Mouse (Mus musculus) heart, embryonic 11.5 days (tissue): ENCODE measurements at regions not wholly inside any gene's neighbourhood (a gene's known extent, or its start where the extent isn't known, plus 50 kb on each side); places are given as distances from the start of the nearest gene placed in this dataset.

Experiments
- ATAC-seq: fragments of 200-750 bp; cut with Nextera tagmentation; replicated peaks from 2 replicates; pipeline ENCODE4 v1.8.0; 2017; ENCODE audit warnings: moderate library complexity; ENCODE audit not compliant: insufficient number of reproducible peaks, low FRiP score, low TSS enrichment
- H3K27ac ChIP-seq: fragments of 300-500 bp; sonication (generic); 2 replicates; pipeline ENCODE4 v1.5.1; 2014; ENCODE audit warnings: mild to moderate bottlenecking, low read depth, low read length
- H3K27me3 ChIP-seq: fragments of 300-500 bp; sonication (generic); 2 replicates; pipeline ENCODE4 v1.6.1; 2014; ENCODE audit warnings: mild to moderate bottlenecking, low read length, mixed read lengths; ENCODE audit not compliant: control insufficient read depth, insufficient read depth
- H3K36me3 ChIP-seq: fragments of 300-500 bp; sonication (generic); 2 replicates; pipeline ENCODE4 v1.6.1; 2014; ENCODE audit warnings: mild to moderate bottlenecking, low read length, moderate library complexity, mixed read lengths; ENCODE audit not compliant: control insufficient read depth, insufficient read depth
- H3K4me1 ChIP-seq: fragments of 300-500 bp; sonication (generic); 2 replicates; pipeline ENCODE4 v1.6.1; 2014; ENCODE audit warnings: low read length; ENCODE audit not compliant: control insufficient read depth, insufficient read depth
- H3K4me2 ChIP-seq: fragments of 300-500 bp; sonication (generic); 2 replicates; pipeline ENCODE4 v1.6.1; 2014; ENCODE audit warnings: mild to moderate bottlenecking, moderate library complexity
- H3K4me3 ChIP-seq: fragments of 300-500 bp; sonication (generic); 2 replicates; pipeline ENCODE4 v1.5.1; 2014; ENCODE audit warnings: low read depth, low read length
- H3K9ac ChIP-seq: fragments of 300-500 bp; sonication (generic); 2 replicates; pipeline ENCODE4 v1.6.1; 2014; ENCODE audit warnings: mild to moderate bottlenecking, low read depth, low read length, moderate library complexity
- H3K9me3 ChIP-seq: fragments of 300-500 bp; sonication (generic); replicated peaks from 2 replicates; pipeline ENCODE4 v1.6.1; 2016; ENCODE audit warnings: low read length; ENCODE audit not compliant: control insufficient read depth
- WGBS: fragments of 180-500 bp; shearing (Covaris S2); extraction: QIAGEN DNeasy Blood & Tissue Kit; methylation state at CpG from one replicate; pipeline ENCODE4 v1.1.7; 2014; ENCODE audit not compliant: insufficient replicate concordance; 5-methylcytosine and 5-hydroxymethylcytosine counted together

DNA sequence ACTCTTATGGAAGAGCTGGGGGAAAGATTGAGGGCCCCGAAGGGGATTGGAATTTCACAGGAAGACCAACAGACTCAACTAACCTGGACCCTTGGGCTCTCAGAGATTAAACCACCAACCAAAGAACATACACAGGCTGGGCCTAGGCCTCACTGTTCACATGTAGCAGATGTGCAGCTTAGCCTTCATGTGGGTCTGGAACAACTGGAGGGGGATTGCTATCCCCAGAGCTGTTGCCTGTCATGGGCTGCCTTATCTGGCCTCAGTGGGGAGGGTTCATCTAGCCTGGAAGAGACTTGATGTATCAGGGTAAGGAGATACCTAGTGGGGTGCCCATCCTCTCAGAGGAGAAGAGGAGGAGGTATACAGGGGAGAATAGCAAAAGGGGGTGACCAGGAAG is 103.2 kb upstream of the Vangl1 start:
- Histone ChIP-seq H3K36me3 (no peaks in the 10 kb centered on the region), H3K4me1 (no peaks in the 10 kb centered on the region), H3K9ac (no peak overlapping the region), H3K4me2 (no peak overlapping the region), H3K27ac (no peak overlapping the region), H3K27me3 (no peaks in the 10 kb centered on the region), H3K4me3 (no peak overlapping the region), H3K9me3 (no peaks in the 10 kb centered on the region)
- 67% methylated on average over 1 of the region's 1 CpGs for WGBS
- ATAC-seq = no peak

- no peak overlapping the region for H3K9ac ChIP-seq
- H3K36me3 ChIP-seq = no peaks in the 10 kb centered on the region
- no peaks in the 10 kb centered on the region for H3K9me3 ChIP-seq
- H3K27ac ChIP-seq = no peak overlapping the region
- no peaks in the 10 kb centered on the region for H3K4me1 ChIP-seq
- no peak for ATAC-seq
- no peak overlapping the region for H3K4me3 ChIP-seq
- no peak overlapping the region for H3K4me2 ChIP-seq
- no peaks in the 10 kb centered on the region for H3K27me3 ChIP-seq
- 74% methylated on average over 3 of the region's 3 CpGs for WGBS
These were observed 87.9 kb upstream of the Vangl1 start for GRCm38 (mm10) chr3:102292385-102292784.

DNA sequence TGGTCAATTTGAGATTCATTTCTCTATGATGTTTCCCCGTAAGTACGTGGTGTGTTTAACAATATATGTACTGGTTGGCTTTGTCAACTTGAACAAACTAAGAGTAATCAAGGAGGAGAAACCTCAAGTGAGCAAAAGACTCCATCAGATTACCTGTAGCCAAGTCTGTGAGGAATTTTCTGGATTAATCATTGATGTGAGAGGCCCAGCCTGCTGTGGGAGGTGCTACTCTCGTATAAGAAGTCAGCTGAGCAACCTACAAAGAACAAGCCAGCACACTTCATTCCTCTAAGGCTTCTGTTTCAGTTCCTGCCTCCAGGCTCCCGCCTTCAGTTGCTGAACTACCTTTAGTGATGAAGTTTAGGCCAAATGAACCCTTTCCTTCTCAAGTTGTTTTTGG is 77.5 kb upstream of the Vangl1 start:
- H3K36me3 ChIP-seq = no peaks in the 10 kb centered on the region

DNA sequence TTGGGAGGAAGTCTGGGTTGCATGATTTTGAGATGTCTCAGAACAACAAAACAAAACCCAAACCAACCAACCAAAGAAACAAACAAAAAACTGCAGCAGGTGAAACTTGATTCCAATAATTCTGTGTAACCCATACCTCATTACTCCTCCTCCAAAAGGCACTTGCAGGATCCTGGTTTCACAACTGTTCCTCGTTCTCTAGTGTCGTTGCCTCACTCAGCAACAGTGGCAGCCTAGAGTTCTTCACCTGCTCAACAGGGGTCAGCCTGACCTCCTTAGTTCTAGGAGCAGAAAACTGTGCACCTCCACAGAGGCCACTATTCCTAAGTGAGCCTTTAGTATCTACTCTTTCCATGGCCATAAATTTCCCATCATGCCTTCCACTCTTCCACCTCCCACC is 72.3 kb upstream of the Vangl1 start:
- no peak overlapping the region for H3K4me3 ChIP-seq
- H3K27me3 ChIP-seq = no peaks in the 10 kb centered on the region
- H3K27ac ChIP-seq = no peak overlapping the region
- H3K4me1 ChIP-seq = peaks cover 11% of the 10 kb centered on the region
- ATAC-seq = no peak
- no peaks in the 10 kb centered on the region for H3K9me3 ChIP-seq
- WGBS = 83% methylated on average over 2 of the region's 2 CpGs
- no peaks in the 10 kb centered on the region for H3K36me3 ChIP-seq
- H3K4me2 ChIP-seq = no peak overlapping the region
- H3K9ac ChIP-seq = no peak overlapping the region

More for the DNA sequence above, 77.5 kb upstream of the Vangl1 start:
- Histone ChIP-seq H3K4me1 (no peaks in the 10 kb centered on the region), H3K4me2 (no peak overlapping the region), H3K9ac (no peak overlapping the region), H3K9me3 (no peaks in the 10 kb centered on the region), H3K27ac (no peak overlapping the region), H3K4me3 (no peak overlapping the region), H3K27me3 (no peaks in the 10 kb centered on the region)
- no peak for ATAC-seq
- 79% methylated on average over 4 of the region's 4 CpGs for WGBS

DNA sequence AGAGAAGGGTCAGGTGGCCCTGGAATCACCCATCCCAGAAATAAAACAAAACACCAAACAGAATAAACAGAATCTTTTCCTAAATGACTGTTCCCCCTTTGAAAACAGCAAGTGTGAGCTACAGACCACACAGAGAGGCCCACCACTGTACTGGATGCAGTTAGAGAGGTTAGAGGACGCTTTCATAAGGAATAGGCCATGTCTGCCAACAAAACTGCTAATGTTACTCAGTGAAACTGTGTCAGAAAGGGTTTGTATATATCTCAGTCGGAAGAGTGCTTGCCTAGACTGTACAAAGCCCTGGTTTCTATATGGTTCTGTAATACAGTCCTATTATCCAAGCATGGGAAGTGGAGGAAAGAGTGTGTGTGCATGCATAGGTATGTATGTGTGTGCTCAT is 71.8 kb upstream of the Vangl1 start:
- Histone ChIP-seq H3K27ac (no peak overlapping the region), H3K36me3 (no peaks in the 10 kb centered on the region), H3K4me1 (peaks cover 11% of the 10 kb centered on the region), H3K27me3 (no peaks in the 10 kb centered on the region), H3K4me2 (no peak overlapping the region), H3K4me3 (no peak overlapping the region), H3K9me3 (no peaks in the 10 kb centered on the region), H3K9ac (no peak overlapping the region)
- no peak for ATAC-seq
- WGBS = 77% methylated on average over 2 of the region's 2 CpGs

GRCm38 (mm10) chr3:102275256-102276022 is 70.9 kb upstream of the Vangl1 start:
- H3K4me2 ChIP-seq = no peak overlapping the region
- H3K9me3 ChIP-seq = no peaks in the 10 kb centered on the region
- H3K9ac ChIP-seq = no peak overlapping the region
- H3K27ac ChIP-seq = no peak overlapping the region
- no peaks in the 10 kb centered on the region for H3K27me3 ChIP-seq
- no peaks in the 10 kb centered on the region for H3K36me3 ChIP-seq
- H3K4me1 ChIP-seq = peaks cover 11% of the 10 kb centered on the region
- no peak overlapping the region for H3K4me3 ChIP-seq
- WGBS = 51% methylated on average over 7 of the region's 7 CpGs
- ATAC-seq = no peak

GRCm38 (mm10) chr3:102270779-102271178 is 66.3 kb upstream of the Vangl1 start:
- H3K9me3 ChIP-seq = no peaks in the 10 kb centered on the region
- no peaks in the 10 kb centered on the region for H3K27me3 ChIP-seq
- no peak overlapping the region for H3K27ac ChIP-seq
- no peaks in the 10 kb centered on the region for H3K36me3 ChIP-seq
- 77% methylated on average over 6 of the region's 6 CpGs for WGBS
- ATAC-seq = no peak
- H3K4me1 ChIP-seq = peaks cover 8% of the 10 kb centered on the region
- H3K9ac ChIP-seq = no peak overlapping the region
- H3K4me3 ChIP-seq = no peak overlapping the region
- no peak overlapping the region for H3K4me2 ChIP-seq

GRCm38 (mm10) chr3:102270257-102270656 is 65.8 kb upstream of the Vangl1 start:
- H3K9ac ChIP-seq = no peak overlapping the region
- ATAC-seq = no peak
- no peaks in the 10 kb centered on the region for H3K27me3 ChIP-seq
- peaks cover 3% of the 10 kb centered on the region; the same call in 1 of the 2 replicates for H3K4me1 ChIP-seq
- no peak overlapping the region for H3K4me2 ChIP-seq
- no peaks in the 10 kb centered on the region for H3K36me3 ChIP-seq
- no peaks in the 10 kb centered on the region for H3K9me3 ChIP-seq
- H3K4me3 ChIP-seq = no peak overlapping the region
- no peak overlapping the region for H3K27ac ChIP-seq
- WGBS = 76% methylated on average over 6 of the region's 6 CpGs

DNA sequence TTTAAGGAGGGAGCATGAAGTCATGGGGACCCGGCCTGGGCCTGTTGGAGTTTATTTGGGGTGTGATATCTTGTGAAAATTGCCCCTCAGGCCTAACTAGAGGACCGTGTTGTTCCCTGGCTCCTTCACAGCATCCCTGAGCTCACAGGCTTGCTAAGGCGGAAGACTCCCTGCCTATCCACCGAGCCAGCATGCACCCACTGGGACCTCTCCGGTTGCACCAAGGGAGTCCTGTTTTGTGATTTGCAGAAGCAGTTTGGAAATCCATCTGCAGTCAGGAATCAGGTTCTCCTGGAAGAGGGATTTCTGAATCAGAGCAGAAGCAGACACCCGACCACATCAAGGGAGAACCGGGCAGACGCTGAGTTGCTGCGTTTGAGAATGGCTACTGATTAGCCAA is 61.6 kb upstream of the Vangl1 start:
- WGBS = 73% methylated on average over 9 of the region's 9 CpGs
- Histone ChIP-seq H3K27ac (no peak overlapping the region), H3K27me3 (no peaks in the 10 kb centered on the region), H3K36me3 (no peaks in the 10 kb centered on the region), H3K4me3 (no peak overlapping the region), H3K9me3 (no peaks in the 10 kb centered on the region), H3K4me2 (no peak overlapping the region), H3K9ac (no peak overlapping the region), H3K4me1 (peaks cover 4% of the 10 kb centered on the region; the same call in 1 of the 2 replicates)
- no peak for ATAC-seq
